Mouse (Mus musculus): ENCODE results near the gene Sergef.

Sergef gene

DNA sequence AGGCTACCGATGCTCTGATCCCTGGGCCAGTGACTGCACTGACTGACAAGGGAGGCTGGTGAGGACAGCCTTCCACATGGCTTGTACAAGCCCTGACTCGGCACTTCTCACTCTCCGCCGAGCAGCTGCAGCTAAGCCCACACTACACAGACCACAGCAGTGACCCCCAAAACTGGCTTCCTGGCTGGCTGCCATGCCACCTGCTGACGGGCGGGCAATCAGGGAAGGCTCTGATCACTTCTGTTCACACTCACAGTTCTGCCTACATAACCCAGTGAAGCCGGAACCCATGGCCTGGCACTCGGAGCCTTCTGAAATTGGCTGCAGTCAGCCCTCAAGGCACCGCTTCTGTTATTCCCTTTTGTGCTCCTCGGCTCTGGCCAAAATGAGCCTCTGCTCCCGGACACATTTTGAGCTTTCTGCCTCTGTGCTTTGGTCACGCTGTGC, 95.4 kb downstream of the Sergef start:
- DNase-seq (ENCODE audit: inconsistent age in 2 of 2, low spot score in 1 of 2), result no peak

DNA sequence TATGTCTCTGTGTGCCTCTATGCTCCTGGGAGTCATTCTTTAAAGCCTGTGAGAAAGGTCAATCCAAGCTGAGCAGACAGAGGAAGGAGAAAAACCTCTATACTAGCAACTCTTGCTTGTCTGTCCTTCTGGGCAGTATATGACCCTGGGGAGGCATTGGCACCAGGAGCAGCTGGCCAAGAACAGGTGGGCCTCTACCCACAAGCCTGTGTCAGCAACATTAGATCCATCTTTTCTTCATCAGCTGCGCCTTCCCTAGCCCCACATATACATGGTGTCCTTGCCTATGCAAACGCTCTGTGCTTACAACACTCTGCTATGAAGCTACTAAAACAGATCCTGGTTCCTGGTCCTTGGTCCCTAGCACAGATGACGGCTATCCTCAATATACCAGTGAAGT, 97.5 kb downstream of the Sergef start:
- DNase-seq (ENCODE audit: inconsistent age in 2 of 2, low spot score in 1 of 2), result no peak

- DNase-seq (ENCODE audit: inconsistent age in 2 of 2, low spot score in 1 of 2), result no peak
Measured at GRCm38 (mm10) chr7:46540616-46541015, 99.0 kb downstream of the Sergef start.

GRCm38 (mm10) chr7:46536456-46537097, 103.0 kb downstream of the Sergef start:
- no peak for DNase-seq (ENCODE audit: inconsistent age in 2 of 2, low spot score in 1 of 2)

GRCm38 (mm10) chr7:46535429-46535799, 104.2 kb downstream of the Sergef start:
- peak; percentile 54 to 77 for DNase-seq (ENCODE audit: inconsistent age in 2 of 2, low spot score in 1 of 2)

GRCm38 (mm10) chr7:46534767-46535428, 104.7 kb downstream of the Sergef start:
- DNase-seq (ENCODE audit: inconsistent age in 2 of 2, low spot score in 1 of 2), result no peak

DNA sequence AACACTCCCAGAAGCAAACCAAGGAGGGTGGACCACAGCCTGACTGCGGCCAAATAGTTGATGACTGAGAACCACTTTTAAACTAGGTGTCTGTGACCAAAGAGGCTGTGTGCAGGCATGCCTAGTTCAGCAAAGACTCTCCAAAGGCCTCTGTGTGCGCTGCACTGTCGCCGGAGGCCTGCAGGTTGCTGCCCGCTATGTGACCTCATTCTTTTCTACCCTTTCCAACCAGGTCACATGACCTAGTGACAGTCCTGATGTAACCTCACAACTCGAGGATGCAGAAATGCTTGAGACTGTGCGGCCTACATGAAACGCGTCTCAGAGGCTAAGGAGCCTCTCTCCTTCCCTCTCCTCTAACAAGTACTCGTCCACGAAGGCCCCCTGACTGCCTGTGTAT, 106.1 kb downstream of the Sergef start:
- peak in 1 of 2 experiments; percentile 40 for DNase-seq (ENCODE audit: inconsistent age in 2 of 2, low spot score in 1 of 2)

DNA sequence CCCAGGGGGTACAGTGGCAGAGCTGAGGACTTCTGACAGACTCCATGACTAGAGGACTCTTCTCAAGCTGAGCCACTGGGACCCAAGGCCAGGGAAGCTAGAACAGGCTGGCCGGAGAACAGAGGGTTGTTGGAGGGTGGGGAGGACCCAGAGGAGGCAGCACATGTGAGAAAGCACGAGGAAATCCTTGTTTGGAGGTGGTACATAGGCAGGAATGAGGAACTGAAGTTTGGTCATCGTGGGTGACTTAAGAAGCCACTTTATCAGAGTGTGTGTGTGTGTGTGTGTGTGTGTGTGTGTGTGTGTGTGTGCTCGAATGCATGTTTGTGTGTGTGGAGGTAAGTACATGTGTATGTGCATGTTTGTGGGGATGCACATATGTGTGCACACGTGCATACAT, 108.3 kb downstream of the Sergef start:
- no peak for DNase-seq (ENCODE audit: inconsistent age in 2 of 2, low spot score in 1 of 2)

DNA sequence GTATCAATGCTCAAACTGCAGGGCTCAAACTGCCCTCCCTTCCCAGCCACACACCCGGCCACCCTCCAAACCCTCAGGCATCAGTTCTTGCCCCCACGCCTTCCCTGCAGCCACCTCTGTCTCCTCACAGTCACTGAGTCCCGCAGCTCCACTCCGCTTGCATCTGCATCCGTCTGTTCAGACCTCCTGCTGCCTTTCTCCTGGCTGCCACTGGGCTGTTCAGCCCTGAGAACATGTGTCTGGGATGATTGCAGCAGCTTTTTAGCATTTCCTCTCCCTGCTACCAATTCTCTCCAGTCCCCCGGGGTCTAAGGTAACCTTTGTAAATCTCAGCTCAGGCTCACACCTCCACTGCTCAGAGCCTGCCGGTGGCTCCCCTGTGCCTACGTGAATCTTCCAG, 109.7 kb downstream of the Sergef start:
- DNase-seq (ENCODE audit: inconsistent age in 2 of 2, low spot score in 1 of 2), result no peak

DNA sequence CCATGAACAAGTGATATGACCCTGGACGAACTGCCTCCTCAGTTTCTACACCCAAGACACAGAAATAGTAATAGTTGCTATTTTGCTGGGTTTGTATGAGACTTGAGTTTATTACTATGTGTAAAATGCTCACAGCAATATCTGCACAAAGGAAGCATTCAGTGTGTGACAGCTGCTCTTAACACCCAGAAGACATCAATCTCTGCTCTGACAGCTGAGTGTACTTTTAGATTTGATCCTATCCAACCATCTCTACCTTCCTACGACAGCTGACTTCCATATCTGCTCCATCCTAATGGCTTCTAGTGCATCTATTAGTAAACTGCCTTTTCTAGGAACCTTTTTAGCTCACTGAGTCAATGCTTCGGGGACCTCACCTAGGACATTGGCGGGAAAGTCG, 110.3 kb downstream of the Sergef start:
- DNase-seq (ENCODE audit: inconsistent age in 2 of 2, low spot score in 1 of 2), result no peak

GRCm38 (mm10) chr7:46526665-46527154, 112.9 kb downstream of the Sergef start:
- DNase-seq (ENCODE audit: inconsistent age in 2 of 2, low spot score in 1 of 2), result no peak

- no peak for DNase-seq (ENCODE audit: inconsistent age in 2 of 2, low spot score in 1 of 2)
Measured at GRCm38 (mm10) chr7:46523215-46523614, 116.4 kb downstream of the Sergef start.

DNA sequence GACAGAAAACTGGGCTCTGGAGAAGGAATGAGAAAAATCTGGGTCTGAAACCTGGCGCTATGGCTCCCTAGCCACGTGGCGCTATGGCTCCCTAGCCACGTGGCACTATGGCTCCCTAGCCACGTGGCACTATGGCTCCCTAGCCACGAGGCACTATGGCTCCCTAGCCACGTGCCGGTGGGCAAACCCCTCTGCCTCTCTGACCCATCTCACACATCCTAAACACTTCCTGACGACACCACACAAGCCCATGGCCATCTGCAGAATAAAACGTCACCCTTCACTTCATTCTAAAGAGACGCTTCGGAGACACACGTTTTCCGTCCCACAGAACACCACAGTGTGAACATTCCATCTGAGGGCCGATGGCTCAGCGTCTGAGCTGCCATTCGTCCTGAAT, 117.8 kb downstream of the Sergef start:
- DNase-seq (ENCODE audit: inconsistent age in 2 of 2, low spot score in 1 of 2), result no peak

GRCm38 (mm10) chr7:46519148-46519547, 120.5 kb downstream of the Sergef start:
- no peak for DNase-seq (ENCODE audit: inconsistent age in 2 of 2, low spot score in 1 of 2)

- DNase-seq (ENCODE audit: inconsistent age in 2 of 2, low spot score in 1 of 2), result no peak
Measured at GRCm38 (mm10) chr7:46517158-46517557, 122.4 kb downstream of the Sergef start.

DNA sequence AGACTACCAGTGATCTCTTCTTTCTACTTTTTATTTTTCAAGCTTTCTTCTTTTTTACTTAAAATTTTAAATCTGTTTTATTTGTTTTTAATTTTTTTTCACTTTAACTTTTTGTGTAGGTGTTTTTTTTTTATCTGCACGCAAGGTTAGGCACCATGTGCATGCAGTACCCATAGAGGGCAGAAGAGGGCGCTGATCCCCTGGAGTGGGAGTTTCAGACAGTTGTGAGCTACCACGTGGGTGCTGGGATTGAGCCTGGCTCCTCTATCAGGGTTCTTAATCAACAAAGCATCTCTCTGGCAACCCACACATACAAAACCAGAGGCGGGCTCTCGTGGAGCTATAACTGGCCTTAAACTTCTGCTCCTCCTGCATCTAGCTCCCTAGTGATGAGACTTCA, 123.6 kb downstream of the Sergef start:
- DNase-seq (ENCODE audit: inconsistent age in 2 of 2, low spot score in 1 of 2), result no peak

- peak; percentile 44 to 84 for DNase-seq (ENCODE audit: inconsistent age in 2 of 2, low spot score in 1 of 2)
Measured at GRCm38 (mm10) chr7:46514981-46515380, 124.6 kb downstream of the Sergef start.

GRCm38 (mm10) chr7:46513562-46513961, 126.0 kb downstream of the Sergef start:
- DNase-seq (ENCODE audit: inconsistent age in 2 of 2, low spot score in 1 of 2), result no peak

DNA sequence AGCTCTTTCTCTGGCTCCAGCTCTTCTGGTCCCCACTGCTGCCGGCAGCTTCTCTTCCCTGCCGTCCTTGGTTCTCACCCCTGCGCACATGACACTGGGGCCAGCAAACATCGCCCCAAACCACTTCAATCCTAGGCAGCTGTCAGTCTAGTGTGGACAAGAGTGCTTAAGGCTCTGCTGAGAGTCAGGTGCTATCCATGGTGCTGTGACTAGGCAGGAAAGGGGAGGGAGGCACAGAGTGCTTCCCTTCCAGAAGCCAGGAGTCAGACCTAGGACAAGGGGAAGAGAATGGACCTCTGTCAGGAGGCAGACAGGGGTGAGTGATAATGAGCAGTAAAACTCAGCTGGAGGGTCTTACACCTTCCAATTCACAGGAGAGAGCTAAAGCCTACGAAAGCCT, 126.8 kb downstream of the Sergef start:
- no peak for DNase-seq (ENCODE audit: inconsistent age in 2 of 2, low spot score in 1 of 2)

DNA sequence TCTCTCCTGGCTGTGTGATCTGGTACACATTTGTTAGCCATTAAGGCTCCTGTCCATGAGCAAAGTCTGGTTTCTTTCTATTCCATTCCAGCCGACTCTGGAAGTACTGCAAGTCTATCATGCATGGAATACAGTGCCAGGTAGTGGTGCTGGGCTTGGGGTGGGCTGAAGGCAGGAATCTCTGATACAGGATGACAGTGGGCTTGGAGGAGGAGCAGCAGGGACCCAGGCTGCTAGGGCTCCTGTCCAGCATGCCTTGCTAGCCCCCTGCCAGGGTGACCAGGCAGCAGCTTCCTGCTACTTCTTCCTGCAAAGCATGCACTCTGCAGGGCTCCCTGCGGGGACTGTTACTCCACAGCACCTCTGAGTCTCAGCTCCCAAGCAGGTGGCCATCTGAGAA, 128.8 kb downstream of the Sergef start:
- DNase-seq (ENCODE audit: inconsistent age in 2 of 2, low spot score in 1 of 2), result no peak

DNA sequence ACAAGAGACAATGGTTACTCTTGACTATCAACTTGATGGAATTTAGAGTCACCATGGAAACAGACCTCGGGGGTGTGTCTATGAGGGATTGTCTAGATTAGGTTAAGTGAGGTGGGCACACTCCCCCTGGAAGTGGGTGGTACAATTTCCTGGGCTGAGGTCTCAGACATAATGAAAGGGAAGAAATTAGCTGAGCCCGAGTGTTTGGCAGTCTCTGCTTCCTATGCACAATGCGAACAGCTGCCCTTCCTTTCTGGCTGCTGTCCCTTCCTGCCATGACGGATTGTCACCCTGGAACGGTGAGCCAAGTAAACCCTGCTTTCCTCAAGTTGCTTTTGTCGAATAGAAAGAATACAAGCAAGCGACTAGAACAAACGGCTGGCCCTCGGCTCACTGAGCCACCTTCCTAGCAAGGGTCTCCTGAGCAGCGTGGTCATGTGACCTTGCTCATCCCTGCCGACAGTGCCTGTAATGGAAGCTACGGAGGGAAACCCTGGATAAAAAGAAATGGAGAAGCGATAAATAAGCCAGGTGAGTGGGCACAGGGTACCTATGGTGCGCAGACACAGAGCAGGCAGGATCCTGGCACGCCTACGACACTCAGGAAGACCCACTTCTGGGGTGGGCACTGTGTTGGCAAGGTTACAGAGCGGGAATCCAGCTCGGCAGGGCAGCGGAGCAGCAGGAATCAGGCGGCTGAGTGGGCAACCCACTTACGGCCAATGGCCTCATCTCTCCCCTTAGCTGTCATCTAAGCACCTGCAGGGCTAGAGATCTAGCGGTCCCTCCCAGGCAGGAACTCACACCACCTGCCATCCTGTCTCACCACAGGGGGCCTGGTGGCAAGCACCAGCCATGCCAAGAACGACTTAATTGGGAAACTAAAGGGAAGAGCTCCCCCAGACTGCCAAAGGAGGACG, 130.0 kb downstream of the Sergef start:
- peak in 1 of 2 experiments; percentile 39 for DNase-seq (ENCODE audit: inconsistent age in 2 of 2, low spot score in 1 of 2)

Data from adrenal gland, adult (tissue).